Mouse (Mus musculus) gastrocnemius, postnatal 25 days (tissue): ENCODE measurements around the gene Ms4a6b. TPM values are rescaled to one million over a fixed set of nuclear protein-coding genes. Genes with fewer than 3 reads are reported as not detected.
"Not testable (repeated sequence)": the region's sequence is repeated elsewhere in the genome, so short reads cannot be mapped to it uniquely, and the experiment has no call there.

Source experiments
- DNase-seq: peaks from one replicate; pipeline ENCODE4 v3.0.0; 2022
- long read RNA-seq, 2 experiments: library from polyadenylated mRNA; stranded (forward); transcript quantifications; one replicate each; pipeline ENCODE4 v2.0.0; 2021
- total RNA-seq, 2 experiments: library from RNA; stranded (reverse); gene quantifications; 1 replicate in 1 of 2; 2 replicates in 1 of 2; pipeline ENCODE4 v1.2.3; 2021

The Ms4a6b gene
- total RNA-seq = 1 to 10 TPM; 1.9 to 4.3 TPM
- long read RNA-seq, experiment 1, partial matches to known transcripts = 0 of 1 reads
- long read RNA-seq, experiment 1, other reads (novel, unspliced or antisense) = 1 of 1 reads
- long read RNA-seq, experiment 2, partial matches to known transcripts = 1 of 2 reads
- long read RNA-seq, experiment 2, other reads (novel, unspliced or antisense) = 0 of 2 reads

GRCm38 (mm10) chr19:11516246-11516645 is at the start of gene Ms4a6b:
Gene Ms4a6b (plus strand): TSS chr19:11516512.
- no peak for DNase-seq

GRCm38 (mm10) chr19:11468361-11468760 is 48.0 kb upstream of the Ms4a6b start:
- not testable (repeated sequence) for DNase-seq

- DNase-seq = not testable (repeated sequence)
Observed at GRCm38 (mm10) chr19:11469215-11469614, 47.1 kb upstream of the Ms4a6b start, which contains the start of gene Ms4a6c. Gene Ms4a6c (plus strand): TSS chr19:11469366.

- no peak for DNase-seq
Observed at GRCm38 (mm10) chr19:11479714-11480113, 36.6 kb upstream of the Ms4a6b start.

- no peak for DNase-seq
Observed at GRCm38 (mm10) chr19:11482684-11483083, 33.6 kb upstream of the Ms4a6b start.

- DNase-seq = no peak
Observed at GRCm38 (mm10) chr19:11483941-11484340, 32.4 kb upstream of the Ms4a6b start.

GRCm38 (mm10) chr19:11484388-11484787 is 31.9 kb upstream of the Ms4a6b start:
- no peak for DNase-seq

- DNase-seq = no peak
Observed at GRCm38 (mm10) chr19:11485266-11485665, 31.0 kb upstream of the Ms4a6b start.

- DNase-seq = no peak
Observed at GRCm38 (mm10) chr19:11485746-11486145, 30.6 kb upstream of the Ms4a6b start, which contains the start of gene Gm8369. Gene Gm8369 (plus strand): TSS chr19:11485938.

- DNase-seq = no peak
Observed at GRCm38 (mm10) chr19:11486599-11486998, 29.7 kb upstream of the Ms4a6b start.

- no peak for DNase-seq
Observed at GRCm38 (mm10) chr19:11491406-11492189, 24.7 kb upstream of the Ms4a6b start.

GRCm38 (mm10) chr19:11492671-11493070 is 23.6 kb upstream of the Ms4a6b start:
- no peak for DNase-seq

- no peak for DNase-seq
Observed at GRCm38 (mm10) chr19:11494519-11494918, 21.8 kb upstream of the Ms4a6b start.

GRCm38 (mm10) chr19:11496361-11496760 is 20.0 kb upstream of the Ms4a6b start:
- no peak for DNase-seq

GRCm38 (mm10) chr19:11497300-11497699 is 19.0 kb upstream of the Ms4a6b start:
- DNase-seq = not testable (repeated sequence)

- DNase-seq = no peak
Observed at GRCm38 (mm10) chr19:11500796-11501195, 15.5 kb upstream of the Ms4a6b start.

GRCm38 (mm10) chr19:11501326-11501725 is 15.0 kb upstream of the Ms4a6b start:
- DNase-seq = no peak

- DNase-seq = no peak
Observed at GRCm38 (mm10) chr19:11504857-11505256, 11.5 kb upstream of the Ms4a6b start.

- no peak for DNase-seq
Observed at GRCm38 (mm10) chr19:11513458-11513857, 2.9 kb upstream of the Ms4a6b start.

- no peak for DNase-seq
Observed at GRCm38 (mm10) chr19:11516845-11517244, 533 bp downstream of the Ms4a6b start.

GRCm38 (mm10) chr19:11517373-11517772 is 1.1 kb downstream of the Ms4a6b start:
- peak; percentile 22 for DNase-seq

GRCm38 (mm10) chr19:11518356-11518755 is 2.0 kb downstream of the Ms4a6b start:
- DNase-seq = not testable (repeated sequence)

GRCm38 (mm10) chr19:11520146-11520545 is 3.8 kb downstream of the Ms4a6b start:
- DNase-seq = no peak

GRCm38 (mm10) chr19:11533421-11533820 is 17.1 kb downstream of the Ms4a6b start:
- no peak for DNase-seq
